9 mouse cellular contexts compared by ENCODE assay signal in the genomic region with DNA sequence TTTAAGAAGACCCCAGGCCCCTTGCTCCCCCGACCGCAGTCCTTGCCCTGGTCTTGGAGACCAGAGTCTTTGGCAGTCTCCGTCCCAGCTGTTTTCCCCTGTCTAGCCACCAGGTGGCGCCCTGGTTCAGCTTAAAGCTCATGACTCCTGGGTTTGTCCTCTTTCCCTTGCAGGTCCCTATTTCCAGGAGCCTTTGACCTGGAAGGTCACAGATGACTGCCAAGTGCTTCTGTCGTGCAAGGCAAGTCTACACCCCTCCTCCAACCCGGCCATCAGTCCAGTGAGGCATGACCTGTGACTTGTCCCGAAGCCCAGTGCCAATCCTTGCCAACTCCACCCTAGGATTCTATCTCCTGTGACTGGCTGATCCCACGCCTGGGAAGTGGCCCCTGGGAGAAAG. TPM values are rescaled to one million over a fixed set of nuclear protein-coding genes. Genes with fewer than 3 reads are reported as not detected.
DNase-seq lines count a peak whose midpoint lies in the region; ATAC-seq and TF ChIP-seq lines count a peak whose summit lies in the region.
"Had no signal": no experiment of that assay in that cellular context is flagged by ENCODE, and none has a peak within 500 bp of the region (broad histone marks: within the 10 kb centered on the region; RNA-seq: fewer than 3 reads in every experiment).

No protein-coding gene starts in this region.

- no peak overlapping the region for H3K4me3 ChIP-seq in liver, embryonic 14.5 days (ENCODE audit: insufficient read depth in 1 of 2, low read depth in 2 of 2, low read length in 2 of 2)
- H3K4me3 ChIP-seq: limb, embryonic 15.5 days had no signal

- peak; percentile 97 for TF ChIP-seq CTCF in liver, embryonic 14.5 days (IDR thresholded peaks at IDR 0.05; ENCODE audit: low read depth)

- H3K27ac ChIP-seq in liver, embryonic 14.5 days, result no peak overlapping the region
- H3K27ac ChIP-seq: limb, embryonic 15.5 days had no signal

- H3K9me3 ChIP-seq in liver, embryonic 14.5 days (ENCODE audit: control insufficient read depth, low read length), result no peaks in the 10 kb centered on the region
- H3K9me3 ChIP-seq: limb, embryonic 15.5 days had no signal

- 21% methylated on average over 8 of the region's 8 CpGs for WGBS in liver, embryonic 14.5 days (ENCODE audit: insufficient replicate concordance)

- DNase-seq in CD4-positive helper T cell, adult 2 months (ENCODE audit: low read depth, low spot score), result peak; percentile 71
- peak; percentile 94 for DNase-seq in adrenal gland, postnatal 14 days
- DNase-seq in embryo, embryonic 9.5 days (ENCODE audit: extremely low spot score), result peak; percentile 89
- DNase-seq in heart, adult 9 months (ENCODE audit: low spot score in 2 of 2), result peak; percentile 87 to 90
- DNase-seq in kidney, postnatal 25 days, result peak; percentile 95
- DNase-seq in liver, embryonic 14.5 days (ENCODE audit: low read depth in 3 of 3, low spot score in 3 of 3), result peak; percentile 41 to 67 (median 49)
- DNase-seq in ovary, postnatal 10 days (ENCODE audit: low spot score), result peak; percentile 93
- peak; percentile 79 for DNase-seq in thymus, postnatal 0 days (ENCODE audit: low spot score)

- no peak for TF ChIP-seq EP300 in liver, embryonic 14.5 days (IDR thresholded peaks at IDR 0.05; ENCODE audit: low read depth)

- no peaks in the 10 kb centered on the region for H3K4me1 ChIP-seq in liver, embryonic 14.5 days (replicated peaks; ENCODE audit: control insufficient read depth in 2 of 2, insufficient read depth in 2 of 2, low read length in 1 of 2)

- peak; percentile 23; the same call in 1 of the 2 replicates for ATAC-seq in liver, embryonic 14.5 days (ENCODE audit: insufficient read depth)

- no peak overlapping the region for H3K9ac ChIP-seq in liver, embryonic 14.5 days (replicated peaks)
- H3K9ac ChIP-seq: limb, embryonic 15.5 days had no signal

- no peaks in the 10 kb centered on the region for H3K27me3 ChIP-seq in liver, embryonic 14.5 days (ENCODE audit: control insufficient read depth, insufficient read depth, low read length)
- H3K27me3 ChIP-seq: limb, embryonic 15.5 days had no signal

- no peaks in the 10 kb centered on the region for H3K36me3 ChIP-seq in liver, embryonic 14.5 days (replicated peaks; ENCODE audit: control insufficient read depth, insufficient read depth, low read depth)
- H3K36me3 ChIP-seq: limb, embryonic 15.5 days had no signal

- no peak overlapping the region for H3K4me2 ChIP-seq in liver, embryonic 14.5 days (ENCODE audit: low read depth)
- H3K4me2 ChIP-seq: limb, embryonic 15.5 days had no signal

RNA-seq across cellular contexts. Expression of a gene that starts 42.0 kb away (rescaled TPM):
- 0.59 and 0.75 TPM in 2 replicates for total RNA-seq in adrenal gland, postnatal 14 days (2021)
- 0.03 and 0.06 TPM in 2 replicates for polyA plus RNA-seq in liver, embryonic 14.5 days (2012; rRNA removed)
- polyA plus RNA-seq in liver, embryonic 14.5 days (2014; fragmentation: Nextera tagmentation; extraction: Ambion mirVana), result 0.04 TPM in 1 of 2 replicates, not detected in the other
- polyA plus RNA-seq in thymus, postnatal 0 days (2015; fragmentation: Nextera tagmentation; extraction: Ambion mirVana), result 0.10 and 0.21 TPM in 2 replicates

RNA-seq across cellular contexts. Expression of a gene that starts 54.0 kb away (rescaled TPM):
- 119 and 125 TPM in 2 replicates for total RNA-seq in adrenal gland, postnatal 14 days (2021)
- 33.2 and 49.6 TPM in 2 replicates for polyA plus RNA-seq in liver, embryonic 14.5 days (2012; rRNA removed)
- polyA plus RNA-seq in liver, embryonic 14.5 days (2014; fragmentation: Nextera tagmentation; extraction: Ambion mirVana), result 108 and 110 TPM in 2 replicates
- 276 TPM in 2 replicates for polyA plus RNA-seq in thymus, postnatal 0 days (2015; fragmentation: Nextera tagmentation; extraction: Ambion mirVana)
